Mouse (Mus musculus) spleen, postnatal 10 days (tissue): Measurements from ENCODE around the gene Rb1.

Experiments used
- DNase-seq, 2 experiments: peaks; one replicate each; pipeline ENCODE4 v3.0.0; 2021 to 2022; ENCODE audit warnings: low spot score in 2 of 2

The Rb1 gene

DNA sequence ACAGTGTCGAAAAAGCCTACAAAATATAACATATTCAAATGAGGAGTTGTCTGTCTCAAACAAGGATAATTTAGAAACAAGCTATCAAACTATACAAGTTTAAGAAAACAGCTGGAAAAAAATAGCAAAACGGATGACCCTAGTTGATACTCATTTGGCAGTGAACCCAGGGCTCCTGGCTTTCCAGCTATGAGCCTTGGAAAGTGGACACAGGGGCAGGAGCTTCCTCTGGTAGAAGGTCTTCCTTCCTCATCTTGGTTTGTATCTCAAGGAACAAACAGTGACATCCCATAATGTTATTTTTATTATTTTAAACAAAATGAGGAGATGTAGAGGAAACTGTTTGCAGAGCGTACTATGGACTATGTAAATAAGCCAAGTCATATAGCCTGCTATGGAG, 177.5 kb downstream of the Rb1 start:
- DNase-seq: no peak

DNA sequence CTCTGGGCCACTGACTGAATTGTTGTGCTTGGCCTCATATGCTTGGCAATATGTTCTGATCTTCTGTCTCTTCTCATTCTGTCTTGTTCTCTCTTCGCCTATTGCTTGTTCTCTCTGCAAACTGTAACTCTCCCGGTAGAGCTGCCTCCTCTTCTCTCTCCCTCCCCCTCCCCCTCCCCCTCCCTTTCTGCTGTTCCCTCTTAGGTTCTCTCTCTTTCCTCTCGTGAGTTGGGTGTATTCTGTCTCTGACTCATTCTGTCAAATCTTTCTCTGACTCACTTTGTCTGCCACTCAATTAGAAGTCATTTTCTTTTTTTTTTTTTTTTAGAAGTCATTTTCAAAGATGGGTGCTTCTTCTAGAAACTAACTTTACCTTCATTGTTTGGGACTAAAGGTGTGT, 178.9 kb downstream of the Rb1 start:
- no peak for DNase-seq

GRCm38 (mm10) chr14:73145531-73145930, 180.1 kb downstream of the Rb1 start:
- no peak for DNase-seq

GRCm38 (mm10) chr14:73143710-73144420, 181.8 kb downstream of the Rb1 start:
- DNase-seq: no peak

GRCm38 (mm10) chr14:73142896-73143709, 182.5 kb downstream of the Rb1 start:
- DNase-seq: peak; percentile 68 to 80

DNA sequence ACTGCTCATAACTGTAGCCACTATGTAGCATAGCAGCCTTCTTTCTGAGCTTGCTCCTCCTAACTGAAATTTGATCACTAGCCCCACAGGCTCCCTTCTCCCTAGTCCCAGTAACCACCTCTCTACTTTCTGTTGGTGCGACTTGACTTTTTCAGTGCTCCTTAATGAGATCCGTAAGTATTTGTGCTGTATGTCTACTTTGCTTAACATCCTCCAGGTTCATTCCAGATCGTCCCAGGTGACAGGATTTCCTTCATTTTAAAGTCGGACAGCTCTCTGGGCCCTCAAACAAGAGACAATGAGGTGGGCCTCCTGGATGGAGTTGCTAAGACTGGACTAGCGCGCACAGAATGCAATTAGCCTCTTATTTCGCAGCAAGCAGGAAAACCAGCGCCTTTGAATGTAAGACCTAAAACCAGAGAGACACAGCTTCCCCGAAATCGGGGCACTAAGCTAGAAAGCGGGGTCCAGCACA, 183.2 kb downstream of the Rb1 start:
- no peak for DNase-seq

GRCm38 (mm10) chr14:73141800-73142199, 183.8 kb downstream of the Rb1 start:
- DNase-seq: no peak

DNA sequence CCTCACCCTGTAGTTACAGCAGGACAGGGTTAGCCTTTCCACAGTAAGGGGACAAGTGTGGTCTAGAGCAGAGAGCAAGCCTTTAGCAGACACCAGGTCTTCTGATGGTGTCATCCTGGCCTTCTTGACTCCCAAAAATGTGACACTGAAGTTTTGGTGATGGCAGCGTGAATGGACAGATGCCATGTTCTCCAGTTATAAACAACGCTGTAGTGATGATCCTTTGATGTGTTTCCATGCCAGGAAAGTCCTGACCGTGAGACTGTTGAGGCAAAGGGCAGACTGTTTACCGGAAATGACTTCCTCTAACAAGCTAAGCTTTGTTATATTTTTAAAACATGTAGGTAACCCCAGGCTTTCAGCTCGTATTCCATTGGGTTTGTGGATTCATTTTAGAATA, 185.8 kb downstream of the Rb1 start:
- no peak for DNase-seq

- DNase-seq: no peak
Measured at GRCm38 (mm10) chr14:73138483-73138882, 187.1 kb downstream of the Rb1 start.

DNA sequence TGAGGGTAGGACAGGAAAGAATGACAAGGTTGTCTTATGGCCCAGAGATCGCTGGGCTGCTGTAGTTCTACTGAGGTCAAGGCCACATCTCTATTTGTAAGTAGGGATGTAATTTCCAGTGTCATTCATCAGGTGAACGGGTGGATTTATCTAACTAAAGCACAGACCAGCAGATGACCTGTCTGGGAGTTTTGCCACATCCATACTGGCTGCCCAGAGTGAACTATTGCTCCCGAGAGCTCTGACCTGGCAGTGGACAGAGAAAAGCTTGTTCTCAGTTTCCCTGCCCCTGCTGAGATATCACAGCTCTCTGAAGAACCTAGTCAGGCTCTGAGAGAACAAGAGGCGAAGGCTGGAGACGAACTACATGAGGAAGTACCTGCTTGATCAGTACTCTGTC, 188.4 kb downstream of the Rb1 start:
- no peak for DNase-seq
